Mouse (Mus musculus) adrenal gland, postnatal 0 days (tissue): Measurements from ENCODE around the gene H2al1n. TPM values are rescaled to one million over a fixed set of nuclear protein-coding genes. Genes with fewer than 3 reads are reported as not detected.

Source experiments
- polyA plus RNA-seq: library from polyadenylated mRNA; unstranded; fragments of >200 nt; fragmentation: Nextera tagmentation; extraction: Ambion mirVana; gene quantifications from 2 replicates; pipeline ENCODE4 v1.2.1, GENCODE M21; 2015

H2al1n gene
- polyA plus RNA-seq, result not detected in 2 replicates

GRCm38 (mm10) chrX:14210848-14211247 is at the start of gene H2al1n:
Gene H2al1n, plus strand, starts transcription at chrX:14211148.

